Mouse (Mus musculus): ENCODE results near the gene Rerg.

DNA sequence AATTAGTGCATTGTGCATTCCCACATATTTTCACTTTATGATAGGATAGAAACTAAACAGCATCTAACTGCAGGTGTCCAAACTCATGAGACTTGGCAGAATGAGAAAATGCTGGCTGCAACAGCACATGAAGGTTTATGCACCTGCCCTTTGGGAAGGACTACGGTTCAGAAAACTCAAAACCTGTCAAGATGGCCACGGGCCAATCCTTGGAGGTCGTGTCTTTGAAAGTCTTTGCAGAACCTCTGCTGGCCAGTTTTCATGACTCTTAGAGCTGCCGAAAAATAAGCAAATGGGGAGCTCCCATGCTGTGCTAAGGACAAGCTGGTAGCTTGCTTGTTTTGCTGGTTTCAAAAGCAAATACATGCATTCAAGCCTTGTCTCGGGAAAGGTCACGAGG lies 156.0 kb downstream of the Rerg start:
- TF ChIP-seq CTCF (IDR thresholded peaks at IDR 0.05; ENCODE audit: low read depth): no peak
- no peak for TF ChIP-seq EP300 (optimal IDR thresholded peaks at IDR 0.05)

All from stomach, postnatal 0 days (tissue).